Mouse (Mus musculus): ENCODE measurements at regions not wholly inside any gene's neighbourhood (a gene's known extent, or its start where the extent isn't known, plus 50 kb on each side); places are given as distances from the start of the nearest gene placed in this dataset.

DNA sequence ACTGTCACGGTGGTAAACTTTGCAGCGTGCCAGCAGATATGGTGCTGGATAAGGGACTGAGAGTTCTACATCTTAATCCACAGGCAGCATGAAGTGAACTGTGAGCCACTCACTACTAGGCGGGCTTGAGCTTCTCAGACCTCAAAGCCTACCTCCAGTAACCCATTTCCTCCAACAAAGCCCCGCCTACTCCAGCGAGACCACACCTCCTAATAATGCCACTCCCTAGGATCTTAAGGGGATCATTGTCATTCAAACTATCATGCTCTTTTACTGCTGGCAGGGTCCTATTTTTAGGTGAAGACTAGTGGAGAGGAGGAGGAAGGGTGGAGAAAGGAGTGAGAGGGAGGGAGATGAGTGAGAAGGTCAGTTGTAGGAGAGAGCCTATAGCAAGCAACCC, 122.0 kb downstream of the Mycn start:
- TF ChIP-seq CTCF (IDR thresholded peaks at IDR 0.05; ENCODE audit: low read depth): no peak
- H3K9me3 ChIP-seq (ENCODE audit: low read length): no peaks in the 10 kb centered on the region
- H3K4me3 ChIP-seq (ENCODE audit: low read depth, low read length): no peak overlapping the region
- ATAC-seq (no peak), DNase-seq (no peak)
- H3K9ac ChIP-seq: no peak overlapping the region
- no peak overlapping the region for H3K27ac ChIP-seq (ENCODE audit: low read depth, low read length)
- 81% methylated on average over 5 of the region's 5 CpGs for whole genome bisulfite sequencing
- H3K4me2 ChIP-seq (ENCODE audit: low read depth): no peak overlapping the region
- no peaks in the 10 kb centered on the region for H3K4me1 ChIP-seq (ENCODE audit: insufficient read depth)
- H3K36me3 ChIP-seq (ENCODE audit: insufficient read depth): no peaks in the 10 kb centered on the region
- H3K27me3 ChIP-seq (ENCODE audit: insufficient read depth, low read length): no peaks in the 10 kb centered on the region

- no peak for ATAC-seq
- Histone ChIP-seq H3K27ac (ENCODE audit: low read depth, low read length) (no peak overlapping the region), H3K9me3 (ENCODE audit: low read length) (no peaks in the 10 kb centered on the region), H3K4me2 (ENCODE audit: low read depth) (no peak overlapping the region), H3K9ac (no peak overlapping the region), H3K27me3 (ENCODE audit: insufficient read depth, low read length) (no peaks in the 10 kb centered on the region), H3K4me3 (ENCODE audit: low read depth, low read length) (no peak overlapping the region), H3K4me1 (ENCODE audit: insufficient read depth) (peaks cover 9% of the 10 kb centered on the region; the same call in 1 of the 2 replicates), H3K36me3 (ENCODE audit: insufficient read depth) (no peaks in the 10 kb centered on the region)
- TF ChIP-seq CTCF (IDR thresholded peaks at IDR 0.05; ENCODE audit: low read depth): no peak
- DNase-seq: no peak
- 64% methylated on average over 5 of the region's 5 CpGs for WGBS
Measured at GRCm38 (mm10) chr12:12814693-12815092, 127.0 kb downstream of the Mycn start.

GRCm38 (mm10) chr12:12812873-12813272, 128.8 kb downstream of the Mycn start:
- Histone ChIP-seq H3K27ac (ENCODE audit: low read depth, low read length) (no peak overlapping the region), H3K27me3 (ENCODE audit: insufficient read depth, low read length) (no peaks in the 10 kb centered on the region), H3K4me1 (ENCODE audit: insufficient read depth) (peaks cover 9% of the 10 kb centered on the region; the same call in 1 of the 2 replicates), H3K9ac (no peak overlapping the region), H3K4me3 (ENCODE audit: low read depth, low read length) (no peak overlapping the region), H3K36me3 (ENCODE audit: insufficient read depth) (no peaks in the 10 kb centered on the region), H3K9me3 (ENCODE audit: low read length) (no peaks in the 10 kb centered on the region), H3K4me2 (ENCODE audit: low read depth) (no peak overlapping the region)
- no peak for ATAC-seq
- TF ChIP-seq CTCF (IDR thresholded peaks at IDR 0.05; ENCODE audit: low read depth): no peak
- DNase-seq: no peak
- WGBS: 65% methylated on average over 6 of the region's 6 CpGs

DNA sequence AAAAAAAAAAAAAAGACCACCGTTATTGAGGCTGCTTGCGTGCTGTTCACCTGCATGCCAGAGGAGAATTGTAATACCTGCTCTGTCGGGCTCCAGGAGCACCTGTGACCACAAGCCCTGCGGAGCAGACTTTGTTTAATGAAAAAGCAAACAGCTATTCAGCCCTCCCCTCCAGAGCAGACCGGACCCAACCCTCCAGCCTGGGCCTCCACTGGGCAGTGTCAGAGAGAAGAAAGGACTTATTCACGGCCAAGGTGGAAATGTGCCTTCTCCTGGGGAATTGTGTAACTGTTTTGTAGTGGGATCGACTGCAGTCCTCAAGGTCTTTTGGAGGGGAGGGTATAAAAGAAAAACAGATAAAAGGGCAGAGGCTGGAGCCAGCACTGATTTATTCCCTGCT, 130.8 kb downstream of the Mycn start:
- no peaks in the 10 kb centered on the region for H3K27me3 ChIP-seq (ENCODE audit: insufficient read depth, low read length)
- H3K4me1 ChIP-seq (ENCODE audit: insufficient read depth): peaks cover 9% of the 10 kb centered on the region; the same call in 1 of the 2 replicates
- H3K36me3 ChIP-seq (ENCODE audit: insufficient read depth): no peaks in the 10 kb centered on the region
- 10% methylated on average over 7 of the region's 7 CpGs for WGBS
- H3K27ac ChIP-seq (ENCODE audit: low read depth, low read length): peak overlapping the region; percentile 15; the same call in 1 of the 2 replicates
- DNase-seq (no peak), ATAC-seq (no peak)
- TF ChIP-seq CTCF (IDR thresholded peaks at IDR 0.05; ENCODE audit: low read depth): no peak
- 0 out of 2 replicates have a peak overlapping the region, but pooled peaks have one; percentile 23 for H3K4me2 ChIP-seq (ENCODE audit: low read depth)
- H3K9ac ChIP-seq: no peak overlapping the region
- no peaks in the 10 kb centered on the region for H3K9me3 ChIP-seq (ENCODE audit: low read length)
- no peak overlapping the region for H3K4me3 ChIP-seq (ENCODE audit: low read depth, low read length)

GRCm38 (mm10) chr12:12810159-12810885, 131.4 kb downstream of the Mycn start:
- peak; percentile 68 for DNase-seq
- Histone ChIP-seq H3K27me3 (ENCODE audit: insufficient read depth, low read length) (no peaks in the 10 kb centered on the region), H3K4me2 (ENCODE audit: low read depth) (peak overlapping the region; percentile 23; the same call in 1 of the 2 replicates), H3K4me1 (ENCODE audit: insufficient read depth) (peaks cover 9% of the 10 kb centered on the region; the same call in 1 of the 2 replicates), H3K36me3 (ENCODE audit: insufficient read depth) (no peaks in the 10 kb centered on the region), H3K9ac (peak overlapping the region; percentile 28; the same call in 1 of the 2 replicates), H3K4me3 (ENCODE audit: low read depth, low read length) (no peak overlapping the region), H3K9me3 (ENCODE audit: low read length) (no peaks in the 10 kb centered on the region), H3K27ac (ENCODE audit: low read depth, low read length) (peak overlapping the region; percentile 64)
- no peak for TF ChIP-seq CTCF (IDR thresholded peaks at IDR 0.05; ENCODE audit: low read depth)
- 7% methylated on average over 16 of the region's 16 CpGs for WGBS
- ATAC-seq: peak; percentile 86

DNA sequence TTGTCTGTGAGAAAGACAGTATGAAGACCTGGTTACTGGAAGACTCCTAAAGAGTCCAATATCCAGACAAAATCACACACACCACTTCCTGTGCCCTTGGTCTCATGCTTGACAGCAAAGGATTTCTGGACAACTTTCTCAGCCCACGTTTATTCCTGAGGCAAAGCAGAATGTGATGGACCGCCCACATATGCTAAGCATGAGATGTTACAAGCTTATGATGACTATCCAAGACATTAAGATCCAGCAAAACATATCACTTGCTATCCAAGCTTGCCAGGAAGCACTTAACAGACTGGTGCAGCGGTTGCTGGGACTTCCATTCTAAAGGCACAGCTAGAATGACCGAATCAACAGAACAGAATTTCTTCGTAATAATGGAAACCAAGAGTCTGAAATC, 133.6 kb downstream of the Mycn start:
- Histone ChIP-seq H3K27ac (ENCODE audit: low read depth, low read length) (no peak overlapping the region), H3K9ac (no peak overlapping the region), H3K4me3 (ENCODE audit: low read depth, low read length) (no peak overlapping the region), H3K4me2 (ENCODE audit: low read depth) (no peak overlapping the region), H3K4me1 (ENCODE audit: insufficient read depth) (peaks cover 9% of the 10 kb centered on the region; the same call in 1 of the 2 replicates), H3K9me3 (ENCODE audit: low read length) (no peaks in the 10 kb centered on the region), H3K36me3 (ENCODE audit: insufficient read depth) (no peaks in the 10 kb centered on the region), H3K27me3 (ENCODE audit: insufficient read depth, low read length) (no peaks in the 10 kb centered on the region)
- WGBS: 92% methylated on average over 5 of the region's 5 CpGs
- no peak for TF ChIP-seq CTCF (IDR thresholded peaks at IDR 0.05; ENCODE audit: low read depth)
- DNase-seq: no peak
- ATAC-seq: no peak

- ATAC-seq (no peak), DNase-seq (no peak)
- H3K4me3 ChIP-seq (ENCODE audit: low read depth, low read length): no peak overlapping the region
- TF ChIP-seq CTCF (IDR thresholded peaks at IDR 0.05; ENCODE audit: low read depth): no peak
- H3K27ac ChIP-seq (ENCODE audit: low read depth, low read length): no peak overlapping the region
- H3K36me3 ChIP-seq (ENCODE audit: insufficient read depth): no peaks in the 10 kb centered on the region
- H3K9me3 ChIP-seq (ENCODE audit: low read length): no peaks in the 10 kb centered on the region
- H3K9ac ChIP-seq: no peak overlapping the region
- no peaks in the 10 kb centered on the region for H3K4me1 ChIP-seq (ENCODE audit: insufficient read depth)
- 45% methylated on average over 2 of the region's 2 CpGs for WGBS
- H3K4me2 ChIP-seq (ENCODE audit: low read depth): no peak overlapping the region
- H3K27me3 ChIP-seq (ENCODE audit: insufficient read depth, low read length): no peaks in the 10 kb centered on the region
Measured at GRCm38 (mm10) chr12:12803602-12804001, 138.1 kb downstream of the Mycn start.

Data from forebrain, postnatal 0 days (tissue).